Mouse (Mus musculus) stomach, embryonic 15.5 days (tissue): ENCODE data around the gene Alb. TPM values are rescaled to one million over a fixed set of nuclear protein-coding genes. Genes with fewer than 3 reads are reported as not detected.
A peak's percentile ranks its signal among the peaks of the same experiment; 100 is the strongest.

ENCODE experiments used
- ATAC-seq: fragments of 200-750 bp; cut with Nextera tagmentation; 2 replicates; pipeline ENCODE4 v1.8.0; 2017; ENCODE audit warnings: low read depth, moderate number of reproducible peaks, moderate TSS enrichment; ENCODE audit not compliant: insufficient read depth, low FRiP score
- H3K27ac ChIP-seq: fragments of 300-500 bp; sonication (generic); 2 replicates; pipeline ENCODE4 v1.5.1; 2015; ENCODE audit warnings: mild to moderate bottlenecking, inconsistent platforms
- H3K27me3 ChIP-seq: fragments of 300-500 bp; sonication (generic); replicated peaks from 2 replicates; pipeline ENCODE4 v1.6.1; 2015; ENCODE audit warnings: inconsistent platforms
- H3K36me3 ChIP-seq: fragments of 300-500 bp; sonication (generic); 2 replicates; pipeline ENCODE4 v1.6.1; 2015; ENCODE audit warnings: inconsistent platforms
- H3K4me1 ChIP-seq: fragments of 300-500 bp; sonication (generic); 2 replicates; pipeline ENCODE4 v1.6.1; 2015; ENCODE audit warnings: inconsistent platforms
- H3K4me2 ChIP-seq: fragments of 300-500 bp; sonication (generic); 2 replicates; pipeline ENCODE4 v1.6.1; 2015; ENCODE audit warnings: mild to moderate bottlenecking, inconsistent platforms
- H3K4me3 ChIP-seq: fragments of 300-500 bp; sonication (generic); replicated peaks from 2 replicates; pipeline ENCODE4 v1.5.1; 2015; ENCODE audit warnings: inconsistent platforms
- H3K9ac ChIP-seq: fragments of 300-500 bp; sonication (generic); 2 replicates; pipeline ENCODE4 v1.6.1; 2015; ENCODE audit warnings: inconsistent platforms
- H3K9me3 ChIP-seq: fragments of 300-500 bp; sonication (generic); 2 replicates; pipeline ENCODE4 v1.6.1; 2016; ENCODE audit warnings: inconsistent platforms
- WGBS: fragments of 180-500 bp; shearing (Covaris S2); methylation state at CpG from one replicate; pipeline ENCODE4 v1.1.7; 2015; 5-methylcytosine and 5-hydroxymethylcytosine counted together
- polyA plus RNA-seq: library from polyadenylated mRNA; unstranded; fragments of >200 nt; fragmentation: Nextera tagmentation; extraction: Ambion mirVana; gene quantifications from 2 replicates; pipeline ENCODE4 v1.2.1, GENCODE M21; 2015

Gene Alb
- polyA plus RNA-seq, 1 experiment from 2014 or later = 276 TPM

DNA sequence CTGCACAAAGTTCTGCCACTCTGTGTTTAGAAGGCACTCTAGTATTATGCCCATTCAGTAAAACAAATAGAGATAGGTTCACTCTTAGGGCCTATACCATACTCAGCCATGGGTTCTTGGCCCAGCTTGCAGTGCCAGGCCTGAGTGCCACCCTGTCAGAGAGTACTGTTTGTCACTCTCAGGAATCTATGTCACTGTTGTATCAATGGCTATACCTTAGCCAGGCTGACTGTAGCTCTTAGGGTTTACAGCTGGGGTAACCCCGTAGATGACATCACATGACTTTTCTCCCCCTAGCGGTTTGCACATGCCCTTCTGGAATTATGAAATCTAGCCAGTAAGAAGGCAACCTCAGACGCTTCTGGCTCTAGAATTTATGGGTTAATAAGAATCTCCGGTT is 33.6 kb downstream of the Alb start:
- Histone ChIP-seq H3K27me3 (no peaks in the 10 kb centered on the region), H3K36me3 (no peaks in the 10 kb centered on the region), H3K4me1 (0 out of 2 replicates have a peak, but pooled peaks cover 4% of the 10 kb centered on the region), H3K27ac (no peak overlapping the region), H3K4me3 (no peak overlapping the region), H3K9ac (no peak overlapping the region), H3K9me3 (no peaks in the 10 kb centered on the region), H3K4me2 (no peak overlapping the region)
- peak; percentile 49; the same call in 1 of the 2 replicates for ATAC-seq
- 90% methylated on average over 4 of the region's 4 CpGs for WGBS

DNA sequence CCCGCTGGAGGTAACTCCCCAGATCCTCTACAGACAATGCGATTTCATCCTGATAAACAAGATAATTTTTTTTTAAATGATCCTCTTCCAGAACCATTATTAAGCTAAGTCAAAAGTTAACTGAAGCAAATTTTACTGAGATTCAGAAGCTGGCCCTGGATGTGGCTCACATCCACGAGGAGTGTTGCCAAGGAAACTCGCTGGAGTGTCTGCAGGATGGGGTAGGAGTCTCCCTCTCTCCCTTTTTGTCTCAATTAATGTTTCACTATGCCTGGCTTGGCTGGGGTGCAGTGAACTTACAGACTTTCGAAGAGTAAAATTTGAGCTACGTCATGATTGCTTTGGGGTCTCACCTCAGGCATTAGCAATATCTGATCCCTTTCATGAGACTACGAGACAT is 38.8 kb downstream of the Alb start:
- no peaks in the 10 kb centered on the region for H3K9me3 ChIP-seq
- H3K4me2 ChIP-seq = no peak overlapping the region
- ATAC-seq = no peak
- H3K27ac ChIP-seq = no peak overlapping the region
- H3K4me3 ChIP-seq = no peak overlapping the region
- H3K36me3 ChIP-seq = no peaks in the 10 kb centered on the region
- no peak overlapping the region for H3K9ac ChIP-seq
- no peaks in the 10 kb centered on the region for H3K4me1 ChIP-seq
- H3K27me3 ChIP-seq = no peaks in the 10 kb centered on the region
- 69% methylated on average over 7 of the region's 7 CpGs for WGBS

DNA sequence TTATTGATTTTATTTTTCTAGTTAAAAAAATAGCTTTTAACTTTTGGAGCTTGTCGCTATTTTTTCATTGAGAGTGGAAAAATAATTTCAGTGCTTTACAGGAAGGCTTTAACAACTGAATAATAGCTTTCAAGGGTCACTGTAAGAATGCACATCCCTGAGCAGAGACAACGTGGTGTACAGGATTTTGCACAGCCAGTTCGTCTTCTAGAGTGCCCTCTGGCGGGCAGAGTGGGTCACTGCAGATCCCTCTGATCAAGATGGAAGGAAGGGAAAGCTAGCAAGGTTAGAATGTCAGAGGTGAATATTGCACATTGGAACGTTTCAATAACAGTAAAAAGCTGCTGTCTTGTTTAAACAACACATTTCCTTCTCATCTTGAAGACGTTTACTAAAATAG is 40.0 kb downstream of the Alb start:
- H3K36me3 ChIP-seq = no peaks in the 10 kb centered on the region
- WGBS = 4% methylated on average over 6 of the region's 6 CpGs

DNA sequence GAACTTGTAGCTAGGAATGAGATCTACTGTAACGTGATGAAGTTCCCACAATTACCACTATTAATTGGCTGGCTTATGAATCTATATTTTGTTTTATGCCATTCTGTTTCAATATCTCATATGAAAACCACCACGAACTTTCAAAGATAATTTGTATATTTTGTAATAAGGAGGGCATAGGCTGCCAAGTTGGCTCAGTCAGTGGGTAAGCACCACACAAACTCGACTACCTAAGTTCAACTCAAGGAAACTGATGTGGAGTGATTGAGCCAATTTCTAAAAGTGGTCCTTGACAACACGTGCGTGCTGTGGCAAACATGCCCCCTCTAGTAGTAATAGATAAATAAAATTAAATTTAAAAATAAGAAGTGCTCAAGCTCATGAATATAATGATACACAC is 41.1 kb downstream of the Alb start:
- Histone ChIP-seq H3K27ac (no peak overlapping the region), H3K4me1 (no peaks in the 10 kb centered on the region), H3K4me3 (no peak overlapping the region), H3K36me3 (no peaks in the 10 kb centered on the region), H3K27me3 (no peaks in the 10 kb centered on the region), H3K9me3 (no peaks in the 10 kb centered on the region), H3K9ac (no peak overlapping the region), H3K4me2 (no peak overlapping the region)
- WGBS = 87% methylated on average over 5 of the region's 5 CpGs
- no peak for ATAC-seq

More for the DNA sequence above, 40.0 kb downstream of the Alb start:
- Histone ChIP-seq H3K9ac (no peak overlapping the region), H3K27ac (no peak overlapping the region), H3K9me3 (no peaks in the 10 kb centered on the region), H3K27me3 (no peaks in the 10 kb centered on the region), H3K4me2 (no peak overlapping the region), H3K4me3 (no peak overlapping the region), H3K4me1 (no peaks in the 10 kb centered on the region)
- no peak for ATAC-seq

- Histone ChIP-seq H3K4me3 (no peak overlapping the region), H3K27me3 (no peaks in the 10 kb centered on the region), H3K4me2 (no peak overlapping the region), H3K9me3 (no peaks in the 10 kb centered on the region), H3K27ac (no peak overlapping the region), H3K9ac (no peak overlapping the region), H3K36me3 (no peaks in the 10 kb centered on the region), H3K4me1 (no peaks in the 10 kb centered on the region)
- WGBS = 64% methylated on average over 11 of the region's 11 CpGs
- ATAC-seq = no peak
Observed at GRCm38 (mm10) chr5:90504742-90505141, 44.0 kb downstream of the Alb start.

DNA sequence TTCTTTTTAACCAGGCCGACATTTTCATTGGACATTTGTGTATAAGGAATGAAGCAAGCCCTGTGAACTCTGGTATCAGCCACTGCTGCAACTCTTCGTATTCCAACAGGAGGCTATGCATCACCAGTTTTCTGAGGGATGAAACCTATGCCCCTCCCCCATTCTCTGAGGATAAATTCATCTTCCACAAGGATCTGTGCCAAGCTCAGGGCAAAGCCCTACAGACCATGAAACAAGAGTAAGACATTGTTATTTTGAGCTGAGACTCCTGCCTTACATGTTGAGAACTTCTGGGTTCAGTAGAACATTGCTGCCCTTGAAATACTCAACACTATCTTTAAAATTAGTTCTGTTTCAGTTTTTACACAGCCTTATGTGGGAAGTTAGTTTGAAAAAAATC is 45.8 kb downstream of the Alb start:
- Histone ChIP-seq H3K27me3 (no peaks in the 10 kb centered on the region), H3K36me3 (no peaks in the 10 kb centered on the region), H3K4me1 (no peaks in the 10 kb centered on the region), H3K9me3 (no peaks in the 10 kb centered on the region), H3K27ac (no peak overlapping the region), H3K4me2 (no peak overlapping the region), H3K4me3 (no peak overlapping the region), H3K9ac (no peak overlapping the region)
- 59% methylated on average over 2 of the region's 2 CpGs for WGBS
- ATAC-seq = no peak

DNA sequence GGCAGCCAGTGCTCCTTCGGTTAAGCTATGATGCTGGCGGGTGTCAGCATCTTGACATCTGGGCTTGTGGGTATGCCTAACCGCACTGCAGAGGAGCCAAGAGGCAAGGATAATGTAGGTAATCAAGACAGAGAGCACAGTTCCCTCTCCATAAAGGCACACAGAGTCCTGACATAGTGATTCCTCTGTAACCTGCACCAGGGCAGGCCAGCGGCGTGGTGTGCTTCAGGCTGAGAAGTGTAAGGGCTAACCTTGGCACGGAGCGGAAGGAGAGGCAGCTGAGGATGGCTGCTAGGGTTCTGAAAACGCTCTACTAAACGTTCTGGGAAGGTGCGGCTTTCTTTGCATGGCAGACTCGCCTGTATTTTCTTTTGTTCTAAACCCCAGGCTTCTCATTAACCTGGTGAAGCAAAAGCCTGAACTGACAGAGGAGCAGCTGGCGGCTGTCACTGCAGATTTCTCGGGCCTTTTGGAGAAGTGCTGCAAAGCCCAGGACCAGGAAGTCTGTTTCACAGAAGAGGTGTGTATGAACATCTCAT is 46.8 kb downstream of the Alb start:
- H3K4me2 ChIP-seq = no peak overlapping the region
- H3K4me3 ChIP-seq = no peak overlapping the region
- ATAC-seq = no peak
- H3K4me1 ChIP-seq = no peaks in the 10 kb centered on the region
- no peaks in the 10 kb centered on the region for H3K9me3 ChIP-seq
- no peaks in the 10 kb centered on the region for H3K27me3 ChIP-seq
- H3K27ac ChIP-seq = no peak overlapping the region
- H3K36me3 ChIP-seq = no peaks in the 10 kb centered on the region
- no peak overlapping the region for H3K9ac ChIP-seq
- 62% methylated on average over 13 of the region's 13 CpGs for WGBS

GRCm38 (mm10) chr5:90509828-90510592 is 49.3 kb downstream of the Alb start:
- Histone ChIP-seq H3K9me3 (no peaks in the 10 kb centered on the region), H3K36me3 (no peaks in the 10 kb centered on the region), H3K27ac (no peak overlapping the region), H3K4me3 (no peak overlapping the region), H3K27me3 (no peaks in the 10 kb centered on the region), H3K4me1 (no peaks in the 10 kb centered on the region), H3K4me2 (no peak overlapping the region), H3K9ac (no peak overlapping the region)
- WGBS = 92% methylated on average over 5 of the region's 5 CpGs
- ATAC-seq = no peak

GRCm38 (mm10) chr5:90512288-90512955 is 51.7 kb downstream of the Alb start:
- H3K4me1 ChIP-seq = no peaks in the 10 kb centered on the region
- H3K27me3 ChIP-seq = no peaks in the 10 kb centered on the region
- H3K4me2 ChIP-seq = no peak overlapping the region
- no peak overlapping the region for H3K9ac ChIP-seq
- ATAC-seq = no peak
- H3K4me3 ChIP-seq = no peak overlapping the region
- H3K27ac ChIP-seq = no peak overlapping the region
- H3K36me3 ChIP-seq = no peaks in the 10 kb centered on the region
- H3K9me3 ChIP-seq = no peaks in the 10 kb centered on the region
- WGBS = 78% methylated on average over 6 of the region's 6 CpGs

DNA sequence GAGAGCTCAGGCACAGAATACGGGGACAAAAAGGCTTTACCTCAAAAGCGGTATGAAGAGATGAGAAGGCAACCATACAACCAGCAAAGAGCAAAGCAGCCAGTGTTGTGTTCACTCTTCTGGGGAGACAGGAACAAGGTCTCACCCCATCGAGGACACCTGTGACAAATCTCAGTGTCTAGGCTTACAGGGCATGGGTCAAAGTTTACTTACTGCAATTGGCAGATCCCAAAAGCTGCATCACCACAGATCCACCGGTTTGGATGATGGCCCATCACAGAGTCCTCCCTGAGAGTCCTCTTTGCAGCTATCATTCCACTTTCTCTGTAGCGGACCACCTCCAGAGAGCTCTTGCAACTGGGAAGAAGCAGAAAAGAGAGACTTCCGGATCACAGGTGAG is 54.9 kb downstream of the Alb start:
- Histone ChIP-seq H3K4me1 (no peaks in the 10 kb centered on the region), H3K4me3 (no peak overlapping the region), H3K27me3 (no peaks in the 10 kb centered on the region), H3K27ac (no peak overlapping the region), H3K9ac (no peak overlapping the region), H3K36me3 (no peaks in the 10 kb centered on the region), H3K9me3 (no peaks in the 10 kb centered on the region), H3K4me2 (no peak overlapping the region)
- WGBS = 87% methylated on average over 6 of the region's 6 CpGs
- no peak for ATAC-seq

DNA sequence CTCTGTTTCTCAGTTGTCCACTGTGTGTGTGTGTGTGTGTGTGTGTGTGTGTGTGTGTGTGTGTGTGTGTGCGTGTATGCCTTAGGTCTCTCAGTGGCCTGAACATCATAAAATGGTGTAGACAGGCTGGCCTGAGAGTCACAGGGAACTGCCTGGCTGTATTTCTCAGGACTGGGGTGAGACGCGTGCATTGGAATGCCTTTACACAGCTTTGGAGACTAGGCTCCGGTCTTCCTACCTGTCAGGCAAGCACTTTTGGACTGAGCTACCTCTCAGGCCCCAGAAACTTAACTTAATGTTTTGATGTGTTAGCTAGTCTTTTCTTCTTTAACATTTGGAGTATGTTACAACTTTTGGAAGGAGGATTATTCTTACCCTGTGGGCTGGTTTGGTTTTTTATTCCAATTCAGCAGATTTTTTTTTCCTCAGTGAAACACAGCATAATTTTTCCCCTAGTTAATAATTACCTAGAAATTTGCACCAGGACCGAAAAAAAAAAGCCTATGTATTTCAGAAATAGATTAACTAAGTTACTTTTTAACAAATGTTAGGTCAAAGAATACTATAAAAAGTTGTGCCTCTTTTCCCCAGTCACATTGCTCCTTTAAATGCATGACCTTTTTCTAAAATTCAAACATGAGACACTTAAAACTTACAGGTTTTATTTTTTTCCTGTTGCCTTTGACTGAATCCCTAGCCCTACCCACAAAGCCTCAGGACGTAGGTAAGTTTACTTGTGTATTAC is 57.8 kb downstream of the Alb start, which contains the start of gene Afm:
TSS of gene Afm (plus strand) at position 577 of the 745 bp plus-strand sequence.
- peak within 1 kb of the TSS; percentile 77 for H3K27ac ChIP-seq
- H3K27me3 ChIP-seq = no peaks in the 10 kb centered on the region
- H3K4me2 ChIP-seq = peak within 1 kb of the TSS; percentile 19; the same call in 1 of the 2 replicates
- no peak within 1 kb of the TSS for H3K9ac ChIP-seq
- H3K9me3 ChIP-seq = no peaks in the 10 kb centered on the region
- H3K4me3 ChIP-seq = no peak within 1 kb of the TSS
- no peak; the same call in 1 of the 2 replicates for ATAC-seq
- no peaks in the 10 kb centered on the region for H3K36me3 ChIP-seq
- WGBS = 52% methylated on average over 6 of the region's 6 CpGs
- no peaks in the 10 kb centered on the region for H3K4me1 ChIP-seq
